Comparison of ENCODE assay signal across 19 mouse cellular contexts in the genomic region with DNA sequence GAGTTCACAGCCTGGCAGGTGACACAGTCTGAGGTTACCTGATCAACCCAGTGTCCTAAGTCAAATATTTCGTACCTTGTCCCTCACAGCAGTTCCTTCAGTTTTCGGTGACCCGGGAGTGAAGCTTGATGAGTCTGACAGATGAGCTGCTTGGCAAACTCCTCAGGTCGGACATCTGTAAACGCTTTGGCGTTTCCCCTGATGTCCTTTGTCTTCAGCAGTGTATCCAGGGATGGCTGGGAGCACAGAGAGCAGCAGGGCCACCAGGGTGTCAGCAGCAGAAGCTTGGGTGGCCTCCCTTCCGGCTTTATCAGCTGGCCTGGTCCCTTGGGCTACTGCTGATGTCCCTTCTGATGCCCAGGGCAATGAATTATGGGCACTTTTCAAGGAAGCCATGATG. TPM values are rescaled to one million over a fixed set of nuclear protein-coding genes. Genes with fewer than 3 reads are reported as not detected.
"Had no signal": no experiment of that assay in that cellular context is flagged by ENCODE, and none has a peak within 500 bp of the region (broad histone marks: within the 10 kb centered on the region; RNA-seq: fewer than 3 reads in every experiment).

No protein-coding gene starts in this region.

- DNase-seq: retina, postnatal 1 day; right cerebral cortex, adult 18-20 months; right cerebral cortex, postnatal 14 days; right cerebral cortex, postnatal 25 days; right cerebral cortex, postnatal 4 days; spleen, adult 18-20 months; thymus, adult 18-20 months; thymus, adult 2 months; thymus, postnatal 14 days; thymus, postnatal 25 days; thymus, postnatal 36 days; thymus, postnatal 4 days had no signal

- H3K4me1 ChIP-seq: neural tube, embryonic 15.5 days; stomach, embryonic 15.5 days had no signal

- H3K4me3 ChIP-seq: neural tube, embryonic 13.5 days; neural tube, embryonic 15.5 days; stomach, embryonic 15.5 days had no signal

- H3K27ac ChIP-seq: neural tube, embryonic 13.5 days; neural tube, embryonic 15.5 days; stomach, embryonic 15.5 days; stomach, postnatal 0 days had no signal

RNA-seq across cellular contexts. Expression of a gene that starts 38.9 kb away (rescaled TPM):
- polyA plus RNA-seq: neural tube, embryonic 14.5 days had no signal

RNA-seq across cellular contexts. Expression of a gene that starts 57.3 kb away (rescaled TPM):
- polyA plus RNA-seq: neural tube, embryonic 13.5 days; neural tube, embryonic 15.5 days; small intestine, adult 2 months; spleen, adult 2 months had no signal
